Mouse (Mus musculus) myocyte (in vitro differentiated cells): Measurements from ENCODE around the gene Igsf3. TPM values are rescaled to one million over a fixed set of nuclear protein-coding genes. Genes with fewer than 3 reads are reported as not detected.

Experiments
- H3K27me3 ChIP-seq: one replicate; pipeline ENCODE4 v1.6.1; 2011; ENCODE audit not compliant: control insufficient read depth, insufficient read depth, insufficient read length
- H3K36me3 ChIP-seq: one replicate; pipeline ENCODE4 v1.6.1; 2011; ENCODE audit not compliant: control insufficient read depth, insufficient read depth
- H3K4me2 ChIP-seq: one replicate; pipeline ENCODE4 v1.6.1; 2011; ENCODE audit warnings: low read depth, control low read depth
- H3K4me3 ChIP-seq: one replicate; pipeline ENCODE4 v1.5.1; 2011; ENCODE audit warnings: mild to moderate bottlenecking, control low read depth, moderate library complexity
- H3K79me2 ChIP-seq: one replicate; pipeline ENCODE4 v1.6.1; 2011; ENCODE audit not compliant: control insufficient read depth, insufficient read depth
- H3ac ChIP-seq: one replicate; pipeline ENCODE4 v1.6.1; 2011; ENCODE audit not compliant: control insufficient read depth, insufficient read length
- CEBPB ChIP-seq: IDR thresholded peaks from 2 replicates; pipeline ENCODE4 v1.6.1; 2011; ENCODE audit warnings: mild to moderate bottlenecking, moderate library complexity; ENCODE audit not compliant: poor library complexity, insufficient read depth, severe bottlenecking
- E2F4 ChIP-seq: IDR thresholded peaks from one replicate; pipeline ENCODE4 v1.6.1; 2011; ENCODE audit warnings: mild to moderate bottlenecking, control low read depth, moderate library complexity; ENCODE audit not compliant: insufficient read depth
- MAX ChIP-seq: IDR thresholded peaks from one replicate; pipeline ENCODE4 v1.6.1; 2011; ENCODE audit warnings: low read depth, mild to moderate bottlenecking, control low read depth
- MYOD1 ChIP-seq, 3 experiments: IDR thresholded peaks; one replicate each; pipeline ENCODE4 v1.6.1; 2011; ENCODE audit warnings: control low read depth in 2 of 3, low read depth in 2 of 3, mild to moderate bottlenecking in 2 of 3, moderate library complexity in 1 of 3; ENCODE audit not compliant: insufficient read length in 2 of 3, control insufficient read depth in 1 of 3
- MYOG ChIP-seq, 3 experiments: IDR thresholded peaks; one replicate each; pipeline ENCODE4 v1.6.1; 2011; ENCODE audit warnings: control low read depth in 2 of 3, low read depth in 2 of 3, mild to moderate bottlenecking in 2 of 3; ENCODE audit not compliant: insufficient read length in 2 of 3, control insufficient read depth in 1 of 3, insufficient read depth in 1 of 3
- POLR2A ChIP-seq: IDR thresholded peaks from one replicate; pipeline ENCODE4 v1.6.1; 2011; ENCODE audit warnings: low read depth, mild to moderate bottlenecking, control low read depth, moderate library complexity; ENCODE audit not compliant: insufficient read length
- POLR2AphosphoS2 ChIP-seq: IDR thresholded peaks from one replicate; pipeline ENCODE4 v1.6.1; 2011; ENCODE audit warnings: low read depth, control low read depth; ENCODE audit not compliant: insufficient read length
- REST ChIP-seq: IDR thresholded peaks from one replicate; pipeline ENCODE4 v1.6.1; 2011; ENCODE audit warnings: mild to moderate bottlenecking, control low read depth, moderate library complexity; ENCODE audit not compliant: insufficient read depth, insufficient read length
- SRF ChIP-seq: IDR thresholded peaks from one replicate; pipeline ENCODE4 v1.6.1; 2011; ENCODE audit warnings: low read depth; ENCODE audit not compliant: control insufficient read depth, insufficient read length
- TCF12 ChIP-seq: IDR thresholded peaks from one replicate; pipeline ENCODE4 v1.6.1; 2011; ENCODE audit warnings: mild to moderate bottlenecking, control low read depth; ENCODE audit not compliant: poor library complexity, insufficient read depth, severe bottlenecking
- TCF3 ChIP-seq: IDR thresholded peaks from one replicate; pipeline ENCODE4 v1.6.1; 2011; ENCODE audit warnings: low read depth, control low read depth; ENCODE audit not compliant: insufficient read length
- USF1 ChIP-seq: IDR thresholded peaks from one replicate; pipeline ENCODE4 v1.6.1; 2011; ENCODE audit warnings: low read depth, mild to moderate bottlenecking, control low read depth, moderate library complexity
- polyA plus RNA-seq: library from polyadenylated mRNA; unstranded; fragments of >200 nt; fragmentation: generic; extraction: Trizol; gene quantifications from one replicate; pipeline ENCODE4 v1.2.1, GENCODE M21; 2012; ENCODE audit warnings: missing spikeins

Igsf3 gene
- polyA plus RNA-seq = 8.9 TPM

- Histone ChIP-seq H3K36me3 (no peaks in the 10 kb centered on the region), H3ac (peak within 1 kb of the TSS; percentile 38), H3K27me3 (no peaks in the 10 kb centered on the region), H3K4me3 (peak within 1 kb of the TSS; percentile 38), H3K79me2 (no peaks in the 10 kb centered on the region), H3K4me2 (peak within 1 kb of the TSS; percentile 94)
- TF ChIP-seq REST (no peak), MAX (no peak), USF1 (no peak), MYOG (IDR thresholded peaks at IDR 0.05; ENCODE audit: control insufficient read depth in 1 of 3, insufficient read depth in 1 of 3, insufficient read length in 2 of 3, low read depth in 2 of 3) (peak in 1 of 3 experiments; percentile 33), TCF12 (no peak), E2F4 (no peak), CEBPB (no peak), SRF (no peak), POLR2A (peak; percentile 90), POLR2AphosphoS2 (peak; percentile 80), MYOD1 (IDR thresholded peaks at IDR 0.05; ENCODE audit: control insufficient read depth in 1 of 3, insufficient read length in 2 of 3, low read depth in 2 of 3) (peak in 1 of 3 experiments; percentile 44), TCF3 (no peak)
These were observed at the start of gene Igsf3 for GRCm38 (mm10) chr3:101376538-101377247. TSS of gene Igsf3 (plus strand) at chr3:101377083.

GRCm38 (mm10) chr3:101327248-101327647 is 49.6 kb upstream of the Igsf3 start:
- Histone ChIP-seq H3K79me2 (no peaks in the 10 kb centered on the region), H3K4me2 (no peak overlapping the region), H3ac (no peak overlapping the region), H3K36me3 (no peaks in the 10 kb centered on the region), H3K27me3 (no peaks in the 10 kb centered on the region), H3K4me3 (no peak overlapping the region)
- peak in 2 of 3 experiments; percentile 84 to 86 for TF ChIP-seq MYOD1 (IDR thresholded peaks at IDR 0.05; ENCODE audit: control insufficient read depth in 1 of 3, insufficient read length in 2 of 3, low read depth in 2 of 3)
- peak; percentile 37 for TF ChIP-seq TCF3
- TF ChIP-seq TCF12 = peak; percentile 46
- TF ChIP-seq REST = no peak
- peak in 2 of 3 experiments; percentile 21 to 81 for TF ChIP-seq MYOG (IDR thresholded peaks at IDR 0.05; ENCODE audit: control insufficient read depth in 1 of 3, insufficient read depth in 1 of 3, insufficient read length in 2 of 3, low read depth in 2 of 3)
- no peak for TF ChIP-seq USF1
- TF ChIP-seq SRF = peak; percentile 44
- TF ChIP-seq POLR2A = no peak
- no peak for TF ChIP-seq E2F4
- TF ChIP-seq POLR2AphosphoS2 = no peak
- peak; percentile 77 for TF ChIP-seq CEBPB
- TF ChIP-seq MAX = no peak

DNA sequence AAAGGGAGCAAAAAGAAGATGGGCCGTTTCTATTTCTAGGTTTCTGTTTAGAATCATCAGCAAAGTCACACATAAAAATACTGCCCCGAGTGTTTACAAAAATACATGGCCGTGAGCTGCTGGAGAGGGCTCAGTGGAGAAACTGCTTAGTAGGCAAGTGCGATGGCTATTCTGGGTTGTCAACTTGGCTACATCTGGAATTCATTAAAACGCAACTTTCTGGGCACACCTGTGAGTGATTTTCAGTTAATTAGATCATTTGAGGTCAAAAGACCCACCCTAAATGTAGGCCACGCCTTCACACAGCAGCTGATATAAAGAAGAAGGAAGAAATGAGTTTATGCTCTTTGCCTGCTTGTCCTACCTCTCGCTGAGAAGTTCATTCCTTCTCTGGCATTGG is 48.3 kb upstream of the Igsf3 start:
- no peaks in the 10 kb centered on the region for H3K79me2 ChIP-seq
- no peak overlapping the region for H3ac ChIP-seq
- TF ChIP-seq REST (no peak), USF1 (no peak), POLR2A (no peak), TCF12 (no peak), MYOD1 (IDR thresholded peaks at IDR 0.05; ENCODE audit: control insufficient read depth in 1 of 3, insufficient read length in 2 of 3, low read depth in 2 of 3) (no peak), POLR2AphosphoS2 (no peak), TCF3 (no peak), MAX (no peak), CEBPB (no peak), MYOG (IDR thresholded peaks at IDR 0.05; ENCODE audit: control insufficient read depth in 1 of 3, insufficient read depth in 1 of 3, insufficient read length in 2 of 3, low read depth in 2 of 3) (no peak)
- H3K4me3 ChIP-seq = no peak overlapping the region
- no peaks in the 10 kb centered on the region for H3K27me3 ChIP-seq
- no peaks in the 10 kb centered on the region for H3K36me3 ChIP-seq
- H3K4me2 ChIP-seq = no peak overlapping the region

DNA sequence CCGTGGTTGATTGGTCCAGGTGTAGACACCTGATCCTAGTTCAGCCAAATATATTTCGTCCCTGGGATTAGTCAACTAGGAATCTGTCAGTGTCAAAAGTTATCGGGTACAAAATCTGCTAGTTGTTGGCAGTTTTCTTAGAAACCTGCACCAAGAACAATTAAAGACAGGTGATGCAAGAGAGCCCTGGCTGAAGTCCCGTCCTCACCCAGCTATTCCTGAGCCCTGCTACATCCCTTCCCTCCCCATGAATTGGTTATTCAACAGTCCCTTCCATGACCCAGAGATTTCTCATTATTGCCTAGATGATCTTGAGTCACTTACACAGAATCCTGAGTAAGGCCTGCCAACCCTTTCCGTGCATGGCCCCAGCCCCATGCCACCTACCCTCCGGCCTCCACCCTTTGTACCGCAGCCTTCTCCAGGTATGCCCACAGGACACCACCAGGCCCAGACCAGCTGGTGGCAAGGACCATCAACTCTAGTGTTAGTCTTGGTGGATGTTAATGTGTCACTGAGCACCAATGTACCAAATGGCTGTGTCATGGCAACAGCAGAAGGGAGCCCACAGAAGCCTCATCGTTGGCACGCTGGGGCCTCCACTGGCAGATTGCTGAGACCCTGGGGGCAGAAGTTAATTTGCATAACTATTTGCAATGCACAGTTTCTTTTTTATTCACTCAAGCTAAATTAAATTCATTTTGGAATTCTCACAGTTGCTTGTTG is 33.5 kb upstream of the Igsf3 start:
- Histone ChIP-seq H3K79me2 (no peaks in the 10 kb centered on the region), H3K27me3 (no peaks in the 10 kb centered on the region), H3K36me3 (no peaks in the 10 kb centered on the region), H3ac (no peak overlapping the region), H3K4me2 (no peak overlapping the region), H3K4me3 (no peak overlapping the region)
- TF ChIP-seq REST (no peak), MYOG (IDR thresholded peaks at IDR 0.05; ENCODE audit: control insufficient read depth in 1 of 3, insufficient read depth in 1 of 3, insufficient read length in 2 of 3, low read depth in 2 of 3) (no peak), TCF12 (no peak), SRF (no peak), MYOD1 (IDR thresholded peaks at IDR 0.05; ENCODE audit: control insufficient read depth in 1 of 3, insufficient read length in 2 of 3, low read depth in 2 of 3) (no peak), E2F4 (no peak), USF1 (no peak), MAX (no peak), CEBPB (no peak), POLR2A (no peak)
